Comparison of ENCODE assay signal across 8 mouse cellular contexts in genomic region chr13:21750159-21751017, GRCm38 (mm10). TPM values are rescaled to one million over a fixed set of nuclear protein-coding genes. Genes with fewer than 3 reads are reported as not detected.
DNase-seq lines count a peak whose midpoint lies in the region; ATAC-seq lines count a peak whose summit lies in the region.
"Not testable (repeated sequence)": the region's sequence is repeated elsewhere in the genome, so short reads cannot be mapped to it uniquely, and the experiment has no call there.

TSS of gene Hist1h4k (minus strand) at chr13:21750505.

- H3K27ac ChIP-seq in heart, embryonic 12.5 days (ENCODE audit: poor library complexity, severe bottlenecking) = peak within 1 kb of the TSS; percentile 90
- H3K27ac ChIP-seq in kidney, embryonic 16.5 days (ENCODE audit: low read length) = peak within 1 kb of the TSS; percentile 96

- H3K4me3 ChIP-seq in erythroblast, embryonic 14.5 days (replicated peaks) = peak within 1 kb of the TSS; percentile 68
- H3K4me3 ChIP-seq in heart, embryonic 12.5 days = peak within 1 kb of the TSS; percentile 50
- H3K4me3 ChIP-seq in kidney, embryonic 16.5 days (ENCODE audit: low read length) = peak within 1 kb of the TSS; percentile 60

- peaks cover 61% of the 10 kb centered on the region for H3K4me1 ChIP-seq in erythroblast, embryonic 14.5 days (ENCODE audit: control insufficient read depth)
- H3K4me1 ChIP-seq in heart, embryonic 12.5 days (replicated peaks) = peaks cover 18% of the 10 kb centered on the region
- peaks cover 30% of the 10 kb centered on the region for H3K4me1 ChIP-seq in kidney, embryonic 16.5 days (ENCODE audit: insufficient read depth, low read length)

- not testable (repeated sequence) for H3K9me3 ChIP-seq in erythroblast, embryonic 14.5 days (ENCODE audit: control insufficient read depth, low read length); heart, embryonic 12.5 days (replicated peaks); kidney, embryonic 16.5 days (ENCODE audit: low read length)

- peaks cover 35% of the 10 kb centered on the region for H3K36me3 ChIP-seq in erythroblast, embryonic 14.5 days (ENCODE audit: control insufficient read depth)
- H3K36me3 ChIP-seq in heart, embryonic 12.5 days; kidney, embryonic 16.5 days (ENCODE audit: insufficient read depth, low read length): not testable (repeated sequence)

- WGBS in heart, embryonic 12.5 days = under 1% methylated on average over 48 of the region's 56 CpGs
- WGBS in kidney, embryonic 16.5 days = under 1% methylated on average over 40 of the region's 56 CpGs

- ATAC-seq in heart, embryonic 12.5 days (ENCODE audit: insufficient number of reproducible peaks, low FRiP score) = peak; percentile 78
- peak; percentile 84 for ATAC-seq in kidney, embryonic 16.5 days (ENCODE audit: low FRiP score, low TSS enrichment)

- H3K4me2 ChIP-seq in heart, embryonic 12.5 days = peak within 1 kb of the TSS; percentile 87
- peak within 1 kb of the TSS; percentile 83 for H3K4me2 ChIP-seq in kidney, embryonic 16.5 days (replicated peaks; ENCODE audit: low read depth, low read length)

- not testable (repeated sequence) for H3K27me3 ChIP-seq in erythroblast, embryonic 14.5 days (ENCODE audit: control insufficient read depth); heart, embryonic 12.5 days (replicated peaks); kidney, embryonic 16.5 days (ENCODE audit: insufficient read depth, low read length)

- peak; percentile 90 for DNase-seq in CD4-positive helper T cell, adult 2 months (ENCODE audit: low read depth, low spot score)
- DNase-seq in brain, embryonic 18.5 days (ENCODE audit: low read depth, low spot score) = peak; percentile 82
- DNase-seq in liver = peak; percentile 96
- peak; percentile 69 to 77 for DNase-seq in monocyte, adult 2 months (ENCODE audit: low read depth in 1 of 2, low spot score in 2 of 2)
- DNase-seq in spleen, postnatal 36 days (ENCODE audit: low spot score in 2 of 2) = peak; percentile 90 to 93

- peak within 1 kb of the TSS; percentile 78 for H3K9ac ChIP-seq in heart, embryonic 12.5 days
- H3K9ac ChIP-seq in kidney, embryonic 16.5 days (replicated peaks; ENCODE audit: low read length) = peak within 1 kb of the TSS; percentile 78

RNA-seq across cellular contexts. Expression of gene Hist1h4k, which starts in this region (rescaled TPM):
- 23.3 and 64.1 TPM in 2 replicates for polyA plus RNA-seq in erythroblast, embryonic 14.5 days (2012)
- 0.80 TPM in 1 of 2 replicates, not detected in the other for polyA plus RNA-seq in heart, embryonic 12.5 days (2016; fragmentation: Nextera tagmentation; extraction: Ambion mirVana)
- polyA plus RNA-seq in kidney, embryonic 16.5 days (2015; fragmentation: Nextera tagmentation; extraction: Ambion mirVana) = 4.3 and 5.9 TPM in 2 replicates

Comparison
In these comparisons a context has a peak if more than half of its experiments do, and no peak if none do; other contexts are left out.
1. Peak in every context shown above with its lines: DNase-seq, ATAC-seq, H3K4me3 ChIP-seq and H3K27ac ChIP-seq.
2. Peak in ATAC-seq, H3K4me3 ChIP-seq, H3K27ac ChIP-seq, H3K9ac ChIP-seq and H3K4me2 ChIP-seq in heart, embryonic 12.5 days; RNA of the gene not detected or under 1 TPM.